ENCODE assay signal across 8 mouse cellular contexts in genomic region chr4:137844656-137845055, GRCm38 (mm10). TPM values are rescaled to one million over a fixed set of nuclear protein-coding genes. Genes with fewer than 3 reads are reported as not detected.
A peak's percentile ranks its signal among the peaks of the same experiment; 100 is the strongest.
DNase-seq lines count a peak whose midpoint lies in the region; ATAC-seq and TF ChIP-seq lines count a peak whose summit lies in the region.

No protein-coding gene starts in this region.

- H3K4me3 ChIP-seq in forebrain, embryonic 11.5 days (ENCODE audit: low read depth, low read length): no peak overlapping the region
- H3K4me3 ChIP-seq in forebrain, embryonic 12.5 days (replicated peaks): no peak overlapping the region
- no peak overlapping the region for H3K4me3 ChIP-seq in MEL (ENCODE audit: control insufficient read depth in 1 of 2, insufficient read depth in 1 of 2, low read depth in 2 of 2, low read length in 2 of 2)
- no peak overlapping the region for H3K4me3 ChIP-seq in heart, embryonic 14.5 days (ENCODE audit: control insufficient read depth in 1 of 2, insufficient read depth in 1 of 2, low read depth in 1 of 2, low read length in 2 of 2)
- no peak overlapping the region for H3K4me3 ChIP-seq in midbrain, embryonic 11.5 days (ENCODE audit: low read depth, low read length)

- no peaks in the 10 kb centered on the region for H3K36me3 ChIP-seq in forebrain, embryonic 11.5 days (ENCODE audit: control insufficient read depth, insufficient read depth, low read length)
- H3K36me3 ChIP-seq in forebrain, embryonic 12.5 days (replicated peaks): no peaks in the 10 kb centered on the region
- H3K36me3 ChIP-seq in MEL (ENCODE audit: control insufficient read depth in 1 of 2, insufficient read depth in 2 of 2, low read length in 2 of 2): no peaks in the 10 kb centered on the region
- no peaks in the 10 kb centered on the region for H3K36me3 ChIP-seq in heart, embryonic 14.5 days (ENCODE audit: control insufficient read depth, insufficient read depth, low read length)
- no peaks in the 10 kb centered on the region for H3K36me3 ChIP-seq in midbrain, embryonic 11.5 days (ENCODE audit: control insufficient read depth, insufficient read depth, low read length)

- no peaks in the 10 kb centered on the region for H3K4me1 ChIP-seq in forebrain, embryonic 11.5 days (replicated peaks; ENCODE audit: control insufficient read depth, insufficient read depth, low read length)
- no peaks in the 10 kb centered on the region for H3K4me1 ChIP-seq in forebrain, embryonic 12.5 days
- no peaks in the 10 kb centered on the region for H3K4me1 ChIP-seq in MEL (ENCODE audit: control insufficient read depth in 1 of 2, insufficient read depth in 2 of 2, low read length in 2 of 2)
- H3K4me1 ChIP-seq in heart, embryonic 14.5 days (ENCODE audit: control insufficient read depth in 2 of 2, insufficient read depth in 2 of 2, low read length in 2 of 2): no peaks in the 10 kb centered on the region
- no peaks in the 10 kb centered on the region for H3K4me1 ChIP-seq in midbrain, embryonic 11.5 days (ENCODE audit: control insufficient read depth, insufficient read depth, low read length)

- peak; percentile 71 to 84 (median 77) for TF ChIP-seq CTCF in MEL (IDR thresholded peaks at IDR 0.05 in 2 of 3, conservative IDR thresholded peaks at IDR 0.05 in 1 of 3; ENCODE audit: control insufficient read depth in 1 of 3, insufficient read depth in 1 of 3, low read depth in 2 of 3, low read length in 3 of 3, poor library complexity in 1 of 3, severe bottlenecking in 1 of 3)

- no peaks in the 10 kb centered on the region for H3K79me2 ChIP-seq in MEL (ENCODE audit: control insufficient read depth, insufficient read depth, low read length, poor library complexity)

- TF ChIP-seq POLR2A in MEL (IDR thresholded peaks at IDR 0.05; ENCODE audit: control insufficient read depth in 1 of 2, insufficient read depth in 1 of 2, low read depth in 1 of 2, low read length in 2 of 2, poor library complexity in 1 of 2): no peak

- TF ChIP-seq RAD21 in MEL (IDR thresholded peaks at IDR 0.05; ENCODE audit: low read depth, low read length): peak; percentile 84

- H3K9ac ChIP-seq in forebrain, embryonic 11.5 days (ENCODE audit: low read length): no peak overlapping the region
- H3K9ac ChIP-seq in forebrain, embryonic 12.5 days: no peak overlapping the region
- H3K9ac ChIP-seq in MEL (ENCODE audit: control insufficient read depth, low read depth, low read length, poor library complexity, severe bottlenecking): no peak overlapping the region
- H3K9ac ChIP-seq in heart, embryonic 14.5 days (ENCODE audit: low read length): no peak overlapping the region
- no peak overlapping the region for H3K9ac ChIP-seq in midbrain, embryonic 11.5 days (ENCODE audit: low read length)

- no peak for ATAC-seq in forebrain, embryonic 11.5 days (replicated peaks; ENCODE audit: low FRiP score)
- no peak for ATAC-seq in forebrain, embryonic 12.5 days (ENCODE audit: low FRiP score)
- peak; percentile 43 for ATAC-seq in heart, embryonic 14.5 days (ENCODE audit: insufficient number of reproducible peaks, insufficient read depth, low FRiP score, low read depth)
- no peak for ATAC-seq in midbrain, embryonic 11.5 days (ENCODE audit: low FRiP score)

- WGBS in forebrain, embryonic 11.5 days: 20% methylated on average over 11 of the region's 11 CpGs
- WGBS in forebrain, embryonic 12.5 days: 23% methylated on average over 11 of the region's 11 CpGs
- WGBS in heart, embryonic 14.5 days: 14% methylated on average over 11 of the region's 11 CpGs
- 20% methylated on average over 11 of the region's 11 CpGs for WGBS in midbrain, embryonic 11.5 days

- H3K9me3 ChIP-seq in forebrain, embryonic 11.5 days (ENCODE audit: control insufficient read depth, low read length): no peaks in the 10 kb centered on the region
- H3K9me3 ChIP-seq in forebrain, embryonic 12.5 days: 0 out of 2 replicates have a peak, but pooled peaks cover 5% of the 10 kb centered on the region
- H3K9me3 ChIP-seq in MEL (replicated peaks; ENCODE audit: insufficient read depth, low read length): no peaks in the 10 kb centered on the region
- no peaks in the 10 kb centered on the region for H3K9me3 ChIP-seq in heart, embryonic 14.5 days (ENCODE audit: control insufficient read depth, low read length)
- no peaks in the 10 kb centered on the region for H3K9me3 ChIP-seq in midbrain, embryonic 11.5 days (ENCODE audit: control insufficient read depth, low read length)

- no peak overlapping the region for H3K4me2 ChIP-seq in forebrain, embryonic 11.5 days (ENCODE audit: low read depth, low read length, severe bottlenecking)
- H3K4me2 ChIP-seq in forebrain, embryonic 12.5 days: no peak overlapping the region
- no peak overlapping the region for H3K4me2 ChIP-seq in heart, embryonic 14.5 days (ENCODE audit: low read length)
- H3K4me2 ChIP-seq in midbrain, embryonic 11.5 days: no peak overlapping the region

- no peak overlapping the region for H3K27ac ChIP-seq in forebrain, embryonic 11.5 days (ENCODE audit: low read depth, low read length)
- H3K27ac ChIP-seq in forebrain, embryonic 12.5 days: no peak overlapping the region
- H3K27ac ChIP-seq in MEL (ENCODE audit: control insufficient read depth, low read depth, low read length): no peak overlapping the region
- no peak overlapping the region for H3K27ac ChIP-seq in heart, embryonic 14.5 days (replicated peaks in 1 of 2; ENCODE audit: control insufficient read depth in 1 of 2, insufficient read depth in 1 of 2, low read depth in 2 of 2, low read length in 2 of 2)
- H3K27ac ChIP-seq in midbrain, embryonic 11.5 days (ENCODE audit: low read depth, low read length): no peak overlapping the region

- TF ChIP-seq EP300 in MEL (IDR thresholded peaks at IDR 0.05; ENCODE audit: low read depth in 1 of 2, low read length in 2 of 2): no peak

- peak; percentile 90 for DNase-seq in forebrain, embryonic 11.5 days (ENCODE audit: low spot score)
- DNase-seq in MEL (ENCODE audit: low read depth, low spot score): peak; percentile 70
- peak; percentile 88 to 93 for DNase-seq in cerebellum, postnatal 25 days
- peak; percentile 50 to 60 for DNase-seq in layer of hippocampus, postnatal 36 days
- peak; percentile 94 for DNase-seq in midbrain, embryonic 11.5 days (ENCODE audit: low spot score, missing footprints)
- peak; percentile 47 to 81 for DNase-seq in spleen, postnatal 4 days (ENCODE audit: low spot score in 2 of 2)

- no peaks in the 10 kb centered on the region for H3K27me3 ChIP-seq in forebrain, embryonic 11.5 days (ENCODE audit: control insufficient read depth, insufficient read depth, low read length)
- H3K27me3 ChIP-seq in forebrain, embryonic 12.5 days: 0 out of 2 replicates have a peak, but pooled peaks cover 4% of the 10 kb centered on the region
- H3K27me3 ChIP-seq in MEL (ENCODE audit: control insufficient read depth in 1 of 2, insufficient read depth in 2 of 2, low read length in 2 of 2): no peaks in the 10 kb centered on the region
- H3K27me3 ChIP-seq in heart, embryonic 14.5 days (ENCODE audit: control insufficient read depth, insufficient read depth, low read length): no peaks in the 10 kb centered on the region; the same call in 1 of the 2 replicates
- no peaks in the 10 kb centered on the region for H3K27me3 ChIP-seq in midbrain, embryonic 11.5 days (ENCODE audit: control insufficient read depth, insufficient read depth, low read length)

TF ChIP-seq in MEL, 35 proteins besides CTCF, POLR2A, EP300 and RAD21:
- no peak for TF ChIP-seq USF2 (IDR thresholded peaks at IDR 0.05; ENCODE audit: borderline replicate concordance in 1 of 2, insufficient read depth in 1 of 2, low read depth in 1 of 2, low read length in 2 of 2)
- TF ChIP-seq MAX (IDR thresholded peaks at IDR 0.05; ENCODE audit: low read length): no peak
- no peak for TF ChIP-seq ZKSCAN1 (IDR thresholded peaks at IDR 0.05; ENCODE audit: low read depth, low read length)
- no peak for TF ChIP-seq NELFE (IDR thresholded peaks at IDR 0.05; ENCODE audit: low read depth, low read length)
- peak; percentile 80 for TF ChIP-seq SMC3 (IDR thresholded peaks at IDR 0.05; ENCODE audit: low read depth, low read length)
- no peak for TF ChIP-seq ETS1 (IDR thresholded peaks at IDR 0.05; ENCODE audit: low read depth, low read length)
- peak; percentile 75 for TF ChIP-seq ZC3H11A (IDR thresholded peaks at IDR 0.05; ENCODE audit: low read depth, low read length)
- no peak for TF ChIP-seq GATA1 (IDR thresholded peaks at IDR 0.05; ENCODE audit: low read depth, low read length)
- no peak for TF ChIP-seq MXI1 (IDR thresholded peaks at IDR 0.05; ENCODE audit: low read depth, low read length)
- 0 out of 2 replicates have a peak, but pooled peaks have one; percentile 26 for TF ChIP-seq MYC (IDR thresholded peaks at IDR 0.05; ENCODE audit: low read depth, low read length)
- TF ChIP-seq E2F4 (IDR thresholded peaks at IDR 0.05; ENCODE audit: borderline replicate concordance, low read depth, low read length): no peak
- no peak for TF ChIP-seq USF1 (IDR thresholded peaks at IDR 0.05; ENCODE audit: low read depth, low read length)
- TF ChIP-seq POLR2AphosphoS5 (IDR thresholded peaks at IDR 0.05; ENCODE audit: borderline replicate concordance, low read depth, low read length): no peak
- no peak for TF ChIP-seq MYB (IDR thresholded peaks at IDR 0.05; ENCODE audit: low read depth, low read length)

RNA-seq across cellular contexts. Expression of gene Ece1, which starts 17.4 kb away (rescaled TPM):
- polyA plus RNA-seq in forebrain, embryonic 11.5 days (2014; fragmentation: Nextera tagmentation; extraction: Ambion mirVana): 35.0 and 35.2 TPM in 2 replicates
- polyA plus RNA-seq in forebrain, embryonic 12.5 days (2016; fragmentation: Nextera tagmentation; extraction: Ambion mirVana): 18.3 and 23.4 TPM in 2 replicates
- total RNA-seq in MEL (2012; rRNA removed): 20.5 and 43.8 TPM in 2 replicates
- 10 to 100 TPM in 1 of 2 experiments, not detected in 1; 25.3 TPM for polyA plus RNA-seq in MEL (2012; ENCODE audit: insufficient read depth in 1 of 2, insufficient read length in 2 of 2, low read depth in 1 of 2, low replicate concordance in 2 of 2, missing spikeins in 1 of 2)
- 92.8 and 94.3 TPM in 2 replicates for polyA plus RNA-seq in heart, embryonic 14.5 days (2014; fragmentation: Nextera tagmentation; extraction: Ambion mirVana)
- total RNA-seq in layer of hippocampus, postnatal 36 days (2021): 10 to 100 TPM; 54.4 to 57.3 TPM
- polyA plus RNA-seq in midbrain, embryonic 11.5 days (2014; fragmentation: Nextera tagmentation; extraction: Ambion mirVana): 26.6 and 27.5 TPM in 2 replicates

RNA-seq across cellular contexts. Expression of gene Alpl, which starts 48.5 kb away (rescaled TPM):
- polyA plus RNA-seq in forebrain, embryonic 11.5 days (2014; fragmentation: Nextera tagmentation; extraction: Ambion mirVana): 16.1 and 18.1 TPM in 2 replicates
- 13.1 and 15.5 TPM in 2 replicates for polyA plus RNA-seq in forebrain, embryonic 12.5 days (2016; fragmentation: Nextera tagmentation; extraction: Ambion mirVana)
- total RNA-seq in MEL (2012; rRNA removed): not detected in 2 replicates
- not detected for polyA plus RNA-seq in MEL (2012; ENCODE audit: insufficient read depth in 1 of 2, insufficient read length in 2 of 2, low read depth in 1 of 2, low replicate concordance in 2 of 2, missing spikeins in 1 of 2)
- 2.2 and 3.0 TPM in 2 replicates for polyA plus RNA-seq in heart, embryonic 14.5 days (2014; fragmentation: Nextera tagmentation; extraction: Ambion mirVana)
- total RNA-seq in layer of hippocampus, postnatal 36 days (2021): 1 to 10 TPM; 6.0 to 8.1 TPM
- 23.7 and 24.5 TPM in 2 replicates for polyA plus RNA-seq in midbrain, embryonic 11.5 days (2014; fragmentation: Nextera tagmentation; extraction: Ambion mirVana)
